Mouse (Mus musculus) embryo, embryonic 11.5 days (tissue): ENCODE results near the gene Rex1bd.

Source experiments
- DNase-seq: peaks from one replicate; pipeline ENCODE4 v3.0.0-alpha.2; 2012; ENCODE audit warnings: low read depth, low spot score

Rex1bd gene

DNA sequence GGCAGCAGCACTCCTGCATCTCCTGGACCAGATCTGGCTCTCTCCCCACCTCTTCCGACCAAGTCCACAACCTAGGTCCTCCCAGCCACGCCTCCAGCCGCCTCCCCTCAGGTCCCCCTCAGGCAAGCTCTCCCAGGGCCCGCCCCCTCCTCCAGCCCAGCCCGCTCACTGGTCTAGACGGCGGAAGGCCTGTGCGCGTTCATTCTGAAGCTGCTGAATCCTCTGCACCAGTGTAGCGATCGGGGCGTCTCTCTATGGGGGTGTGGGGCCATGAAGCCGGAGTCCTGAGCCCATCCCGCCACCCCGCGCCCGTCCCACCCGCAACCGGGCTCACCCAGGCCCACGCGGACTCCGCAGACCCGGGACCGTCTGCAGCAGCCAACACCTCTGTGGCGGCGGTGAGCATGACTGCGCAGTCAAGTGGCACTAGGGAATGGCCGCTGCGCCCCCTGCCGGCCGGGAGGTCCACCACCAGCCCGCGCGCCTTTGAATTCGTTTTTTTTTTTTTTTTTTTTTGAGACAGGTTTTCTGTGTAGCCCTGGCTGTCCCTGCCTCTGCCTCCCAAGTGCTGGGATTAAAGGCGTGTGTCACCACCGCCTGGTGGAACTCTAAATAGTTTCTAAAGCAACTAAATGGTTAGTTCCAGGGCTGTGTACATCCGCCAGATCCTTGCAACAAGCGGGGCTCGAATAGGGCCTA lies at the start of gene Rex1bd:
Gene Rex1bd, minus strand, starts transcription at position 425 of the 699 bp plus-strand sequence.
- peak; percentile 90 for DNase-seq

DNA sequence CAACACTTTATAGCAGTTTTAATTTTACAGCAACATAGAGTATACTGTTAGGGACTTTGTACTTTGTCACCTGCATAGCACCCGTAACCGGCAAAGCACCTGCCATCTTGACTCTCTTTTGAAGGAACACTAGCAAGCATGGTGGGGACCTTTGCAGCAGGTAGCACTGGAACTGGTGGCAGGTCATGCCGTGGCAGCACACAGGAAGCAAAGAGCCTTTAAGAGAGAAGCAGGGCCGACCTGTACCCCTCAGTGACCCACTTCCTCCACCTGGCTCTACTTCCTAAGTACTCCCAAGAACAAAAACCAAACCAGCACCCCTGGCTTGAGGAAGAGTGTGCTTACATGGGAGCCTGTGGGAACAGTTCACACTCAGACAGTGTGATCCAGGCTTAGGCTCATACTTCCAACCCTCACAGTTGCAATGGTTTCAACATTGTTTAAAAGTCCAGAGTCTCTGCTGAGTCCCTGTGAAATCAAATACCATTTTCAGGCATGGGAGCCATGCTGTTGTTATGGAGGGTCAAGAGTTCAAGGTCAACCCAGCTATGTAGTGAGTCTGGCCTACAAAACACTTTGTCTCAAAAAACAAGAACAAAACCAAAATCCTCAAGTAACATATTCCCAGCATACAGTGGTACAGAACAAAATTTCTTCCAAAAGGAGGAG lies 48.7 kb upstream of the Rex1bd start:
- no peak for DNase-seq

DNA sequence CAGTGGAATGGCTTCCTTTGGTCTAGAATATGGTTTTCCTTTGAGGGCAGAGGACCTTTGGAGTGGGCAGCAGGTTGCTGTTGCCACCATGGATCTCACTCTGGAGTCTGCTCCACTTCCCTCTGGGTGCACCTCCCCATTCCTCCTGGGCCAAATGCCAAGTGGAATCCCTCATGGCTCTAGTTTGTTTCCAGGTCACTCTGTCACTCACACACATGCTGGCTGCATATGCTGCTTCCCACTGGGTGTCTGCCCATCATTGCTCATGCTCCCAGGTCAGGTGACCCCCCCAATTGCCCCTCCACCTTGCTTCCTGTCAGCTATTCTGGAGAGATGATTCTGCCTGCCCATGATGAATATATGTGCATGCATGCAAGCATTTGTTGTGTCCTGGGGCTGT lies 47.2 kb upstream of the Rex1bd start:
- no peak for DNase-seq

DNA sequence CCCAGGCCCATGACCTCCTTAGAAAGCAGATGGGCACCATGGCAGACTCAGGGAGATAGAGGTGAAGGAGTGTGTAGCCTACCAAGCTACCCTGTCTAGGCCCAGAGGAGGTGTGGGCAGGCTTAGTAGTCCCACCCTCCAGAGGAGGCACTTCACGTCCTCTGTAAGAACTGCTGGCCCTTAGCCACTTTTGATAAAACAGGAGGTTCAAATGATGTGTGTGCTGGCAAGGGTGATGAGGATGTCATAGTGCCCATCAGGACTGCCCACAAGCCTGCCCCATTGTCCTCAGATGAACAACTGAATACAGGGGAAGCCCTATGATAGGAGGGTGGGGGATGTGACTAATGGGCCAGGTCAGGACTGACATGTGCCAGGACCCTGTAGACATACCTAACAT lies 46.3 kb upstream of the Rex1bd start:
- DNase-seq: no peak

DNA sequence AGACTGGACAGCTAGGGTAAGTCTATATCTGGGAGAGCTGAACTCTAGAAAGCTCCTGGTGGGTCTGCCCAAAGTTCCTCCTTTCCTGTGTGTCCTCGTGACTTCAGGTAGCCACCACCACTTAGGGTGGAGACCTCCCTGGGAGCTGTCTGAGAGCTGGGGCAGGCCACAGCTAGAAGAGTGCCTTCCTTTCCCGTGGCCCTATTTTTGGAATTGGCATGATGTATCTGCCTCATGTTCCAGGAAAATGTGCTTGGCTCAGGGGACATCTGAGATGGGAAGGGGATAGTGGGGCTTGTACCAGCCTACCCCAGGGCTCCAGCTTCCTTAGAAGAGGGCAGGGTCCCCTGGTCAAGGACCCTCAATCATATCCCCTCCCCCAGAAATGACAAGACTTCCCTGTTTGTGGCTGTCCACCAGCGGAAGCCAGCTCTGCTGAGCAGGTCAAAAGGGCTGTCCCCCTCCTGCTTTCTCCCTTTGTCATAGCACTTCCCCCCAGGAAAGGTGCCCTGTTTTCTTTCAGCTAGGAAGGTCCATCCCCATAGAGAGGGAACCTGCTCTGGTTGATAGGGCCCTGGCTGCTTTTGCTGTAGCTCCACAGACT lies 45.1 kb upstream of the Rex1bd start:
- DNase-seq: no peak

DNA sequence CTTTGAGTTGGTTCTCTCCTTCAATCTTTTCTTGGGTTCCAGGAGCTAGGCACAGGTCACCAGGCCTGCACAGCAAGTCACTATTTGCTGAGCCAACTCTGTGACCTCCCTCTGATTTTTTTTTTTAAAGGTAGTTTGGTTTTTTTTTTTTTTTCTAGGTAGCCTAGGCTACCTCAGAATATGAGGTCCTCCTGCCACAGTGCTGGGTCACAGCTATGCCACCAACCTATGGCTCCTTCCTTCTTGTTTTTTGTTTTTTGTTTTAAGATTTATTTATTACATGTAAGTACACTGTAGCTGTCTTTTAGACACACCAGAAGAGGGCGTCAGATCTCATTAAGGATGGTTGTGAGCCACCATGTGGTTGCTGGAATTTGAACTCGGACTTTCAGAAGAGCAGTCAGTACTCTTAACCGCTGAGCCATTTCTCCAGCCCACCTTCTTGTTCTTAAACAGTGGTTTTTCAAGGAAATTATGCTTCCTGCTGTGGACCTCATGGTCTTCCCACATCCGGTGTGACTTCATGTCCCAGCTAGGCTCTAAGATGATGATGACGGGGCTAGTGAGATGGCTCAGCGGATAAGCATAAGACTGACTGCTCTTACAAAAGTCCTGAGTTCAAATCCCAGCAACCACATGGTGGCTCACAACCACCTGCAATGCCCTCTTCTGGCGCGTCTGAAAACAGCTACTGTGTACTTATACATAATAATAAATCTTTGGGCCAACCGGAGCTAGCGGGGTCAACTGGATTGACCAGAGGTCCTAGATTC lies 43.0 kb upstream of the Rex1bd start:
- DNase-seq: no peak

DNA sequence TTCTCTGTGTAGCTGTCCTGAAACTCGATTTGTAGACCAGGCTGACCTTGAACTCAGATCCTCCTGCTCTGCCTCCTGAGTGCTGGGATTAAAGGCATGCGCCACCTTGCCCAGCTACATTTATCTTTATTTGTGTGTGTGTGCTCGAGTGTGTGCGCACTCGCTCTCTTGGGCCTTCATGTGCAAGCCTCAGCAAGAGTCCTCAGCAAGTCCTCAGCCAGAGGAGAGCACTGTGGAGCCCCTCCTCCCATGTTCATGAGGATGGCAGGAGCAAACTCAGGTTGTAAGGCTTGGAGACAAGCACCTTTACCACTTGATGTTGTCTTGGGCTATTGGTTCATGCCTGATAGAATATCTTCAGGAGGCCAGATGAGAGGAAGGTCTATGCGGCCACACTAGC lies 41.2 kb upstream of the Rex1bd start:
- DNase-seq: no peak

DNA sequence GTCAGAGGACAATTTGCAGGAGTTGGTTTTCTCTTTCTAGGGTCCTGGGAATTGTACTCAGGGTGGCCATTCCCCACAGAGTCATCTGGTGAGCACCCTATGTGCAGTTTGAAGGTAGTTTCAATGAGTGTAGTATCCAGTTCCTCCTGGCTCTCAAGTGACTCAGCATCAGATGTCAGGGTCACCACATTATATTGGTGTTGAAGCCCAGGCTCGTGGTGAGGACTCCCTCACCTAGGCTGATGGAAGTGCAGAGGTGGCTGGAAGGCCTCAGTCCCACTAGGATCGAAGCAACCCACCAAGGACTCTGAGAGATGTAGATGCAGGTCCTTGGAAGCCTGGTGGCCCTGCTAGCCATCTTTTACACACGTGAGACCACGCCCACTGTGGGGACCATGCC lies 39.9 kb upstream of the Rex1bd start:
- no peak for DNase-seq

DNA sequence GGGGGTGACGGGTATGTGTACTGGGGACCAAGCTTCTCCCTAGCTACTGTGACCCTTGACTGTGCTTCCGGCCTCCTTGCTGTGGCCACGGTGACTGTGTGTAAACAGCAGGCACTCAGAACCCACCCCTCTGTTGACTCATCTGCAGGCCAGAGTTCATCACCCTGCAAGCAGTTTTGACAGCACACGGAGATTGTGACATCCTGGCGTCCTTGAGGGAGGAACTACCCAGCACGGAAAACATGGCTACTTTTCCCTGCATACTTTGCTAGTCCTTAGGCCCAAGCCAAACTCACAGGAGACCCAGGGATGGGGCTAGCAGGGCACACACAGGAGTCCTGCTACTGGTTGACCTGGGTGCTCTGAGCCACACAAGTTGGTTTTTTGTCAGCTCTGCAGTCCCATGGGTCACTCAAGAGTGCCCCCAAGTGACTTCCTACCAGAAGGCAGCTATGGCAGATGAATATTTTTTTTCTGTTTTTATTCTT lies 37.7 kb upstream of the Rex1bd start:
- no peak for DNase-seq

DNA sequence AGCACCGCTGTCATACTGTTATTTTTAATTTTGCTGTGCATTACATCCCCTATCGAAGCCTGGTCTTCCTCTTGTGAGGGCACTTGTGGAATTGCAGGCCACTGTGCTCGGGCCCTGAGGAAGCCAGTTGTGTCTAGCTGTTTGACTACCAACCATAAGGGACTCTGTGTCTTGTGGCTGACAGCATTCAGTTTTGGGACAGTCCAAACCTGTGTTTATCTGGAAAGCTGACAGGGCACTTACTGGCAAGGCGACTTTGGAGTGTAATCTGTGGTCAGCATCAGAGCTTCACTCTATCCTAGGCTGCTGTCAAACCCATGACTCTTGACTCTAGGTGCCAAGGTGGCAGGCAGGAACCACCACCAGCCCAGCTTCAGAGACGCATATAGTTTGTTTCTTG lies 34.5 kb upstream of the Rex1bd start:
- no peak for DNase-seq

DNA sequence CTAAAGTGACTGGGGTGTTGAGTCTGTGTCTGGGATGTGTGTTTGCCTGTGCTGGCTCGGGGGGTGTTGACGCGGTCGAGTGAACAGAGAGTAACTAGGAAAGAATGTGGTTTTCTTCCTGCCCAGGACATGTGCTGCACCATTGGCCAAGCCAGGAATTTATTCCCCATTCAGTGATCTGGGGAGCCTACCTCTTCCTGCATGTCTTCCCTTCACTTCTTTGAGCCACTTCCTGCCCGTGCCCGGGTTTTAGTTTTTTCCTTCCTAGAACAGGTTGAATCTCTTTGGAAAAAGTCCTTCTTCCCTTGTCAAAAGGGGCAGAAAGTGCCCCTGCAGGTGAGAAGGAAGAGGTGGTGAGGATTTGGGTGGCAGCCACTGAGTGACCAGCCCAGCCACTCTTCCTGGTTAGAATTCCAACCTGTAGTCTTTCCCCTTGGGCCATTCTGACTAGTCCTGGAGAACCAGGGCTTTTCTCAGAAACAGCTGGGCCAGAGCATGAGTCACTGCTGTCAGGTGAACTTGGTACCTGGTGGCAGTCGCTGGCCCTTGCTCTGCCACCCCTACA lies 34.0 kb upstream of the Rex1bd start:
- DNase-seq: no peak

DNA sequence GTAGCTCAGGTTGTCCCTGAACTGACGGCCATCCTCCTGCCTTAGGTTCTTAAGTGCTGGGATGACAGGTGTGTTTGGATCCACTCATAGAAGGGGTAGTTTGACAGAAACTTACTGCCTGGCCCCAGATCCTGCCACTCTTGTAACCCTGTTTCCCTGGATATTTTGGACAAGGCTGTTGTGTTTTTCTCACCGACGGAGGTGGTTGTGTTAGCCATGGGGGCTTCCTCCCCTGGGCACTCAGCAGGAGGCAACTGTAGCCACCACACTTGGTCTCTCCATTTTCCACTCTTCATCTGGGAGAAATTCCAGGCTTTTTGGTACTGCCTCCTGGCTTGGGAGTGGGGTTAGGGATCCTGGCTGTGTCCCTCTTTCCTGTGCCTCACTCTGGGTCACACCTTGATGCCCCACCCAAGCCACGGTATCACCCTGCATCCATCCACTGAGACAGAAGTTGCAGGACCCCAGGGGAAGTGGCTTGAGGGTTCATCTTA lies 33.5 kb upstream of the Rex1bd start:
- DNase-seq: no peak

DNA sequence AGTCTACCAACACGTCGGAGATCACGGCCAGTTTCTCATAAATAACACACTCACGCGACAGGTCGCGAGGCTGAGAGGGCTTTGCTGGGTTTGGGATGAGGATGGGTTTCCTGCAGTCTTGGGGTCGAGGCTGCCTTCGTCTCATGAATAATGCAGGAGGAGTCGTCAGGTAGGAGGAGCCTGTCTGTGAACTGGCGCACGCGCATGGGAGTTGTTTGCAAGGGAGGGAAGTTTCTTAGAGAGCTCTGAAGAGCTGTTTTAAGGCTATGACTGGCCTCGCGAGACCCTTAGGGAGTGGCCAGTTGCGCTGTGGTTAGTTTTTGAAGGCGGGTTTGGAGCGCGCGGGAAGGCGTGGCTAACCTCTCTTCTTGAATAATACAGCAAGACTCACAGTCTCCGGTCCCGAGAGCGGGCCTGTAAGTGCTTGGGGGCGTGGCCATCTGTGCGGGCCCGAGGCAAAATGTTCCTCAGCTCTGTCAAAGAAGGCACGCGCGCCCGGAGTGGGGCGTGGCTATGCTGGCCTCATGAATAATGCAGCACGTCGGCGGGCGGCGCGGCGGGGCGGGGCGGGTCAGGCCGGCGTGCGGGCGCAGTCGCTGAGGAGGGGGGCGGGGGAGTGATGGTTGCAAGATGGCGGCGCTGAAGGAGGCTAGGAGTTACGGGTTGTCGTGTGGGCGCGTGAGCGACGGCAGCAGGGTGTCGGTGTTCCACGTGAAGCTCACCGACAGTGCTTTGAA lies 32.7 kb upstream of the Rex1bd start, which contains the start of gene Ell:
Gene Ell, plus strand, starts transcription at position 381 of the 737 bp plus-strand sequence.
- peak; percentile 100 for DNase-seq

DNA sequence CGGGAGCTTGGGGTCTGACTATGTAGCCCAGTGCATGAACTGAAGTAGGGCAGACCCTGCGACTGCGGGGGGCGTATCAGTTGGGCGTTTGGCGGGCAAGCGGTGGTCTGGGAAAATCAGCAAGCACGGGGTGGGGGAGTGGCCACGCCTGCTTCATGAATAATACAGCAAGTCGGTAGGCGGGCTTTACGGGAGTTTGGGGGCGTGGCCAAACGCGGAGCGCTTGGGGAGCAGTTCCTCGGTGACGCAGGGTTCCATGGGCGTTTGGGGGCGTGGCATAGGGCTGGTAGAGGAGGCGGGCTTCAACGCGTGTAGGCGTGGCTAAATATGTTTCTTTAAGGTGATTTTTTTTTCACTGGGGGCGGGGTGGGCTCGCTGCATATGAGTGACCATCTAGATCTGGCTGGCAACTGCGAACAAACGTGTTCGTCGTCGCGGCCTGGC lies 32.1 kb upstream of the Rex1bd start:
- peak; percentile 99 for DNase-seq

DNA sequence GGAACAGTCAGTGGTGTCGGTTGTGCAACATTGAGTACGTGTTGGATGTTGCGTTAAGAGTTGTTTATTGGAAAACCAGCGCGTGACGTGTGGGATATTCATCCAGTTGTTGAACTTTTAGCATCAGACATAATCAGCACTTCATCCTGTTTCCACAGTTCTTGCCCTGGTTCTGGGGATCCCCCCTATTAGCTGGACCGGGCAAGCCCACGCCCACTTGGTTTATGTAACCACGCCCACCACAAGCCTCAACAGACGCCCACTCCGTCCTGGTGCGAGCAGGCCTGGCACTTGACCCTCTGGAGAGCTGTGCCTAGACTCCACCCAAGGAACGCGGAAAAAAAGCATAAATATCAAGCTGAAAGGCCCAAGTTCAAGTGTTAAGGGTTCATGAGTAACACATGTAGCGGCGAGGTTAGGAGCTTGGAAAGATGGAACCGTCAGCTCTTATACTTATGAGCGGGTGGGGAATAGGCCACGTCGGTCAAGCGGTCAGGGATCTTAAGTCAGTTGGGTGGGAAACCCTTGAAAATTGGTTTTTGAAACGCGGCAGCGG lies 31.6 kb upstream of the Rex1bd start:
- DNase-seq: peak; percentile 14

DNA sequence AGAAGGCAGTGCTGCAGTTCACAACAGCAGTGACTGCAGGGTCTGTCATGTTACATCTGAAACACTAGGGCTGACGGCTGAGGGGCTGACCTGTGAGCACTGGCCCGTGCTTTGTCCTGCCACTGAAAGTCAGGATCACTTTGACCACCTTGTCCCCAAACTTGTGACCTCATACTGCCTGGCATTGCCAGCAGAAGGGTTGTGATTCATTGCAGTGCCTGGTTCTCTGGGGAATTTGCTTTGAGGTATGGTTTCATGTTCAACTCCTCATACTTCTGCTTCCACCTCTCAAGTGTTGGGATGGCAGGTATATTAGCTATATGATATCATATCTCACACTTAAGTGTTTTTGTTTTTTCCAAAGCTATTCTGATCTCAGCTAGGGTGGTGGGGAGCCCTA lies 29.1 kb upstream of the Rex1bd start:
- DNase-seq: no peak

DNA sequence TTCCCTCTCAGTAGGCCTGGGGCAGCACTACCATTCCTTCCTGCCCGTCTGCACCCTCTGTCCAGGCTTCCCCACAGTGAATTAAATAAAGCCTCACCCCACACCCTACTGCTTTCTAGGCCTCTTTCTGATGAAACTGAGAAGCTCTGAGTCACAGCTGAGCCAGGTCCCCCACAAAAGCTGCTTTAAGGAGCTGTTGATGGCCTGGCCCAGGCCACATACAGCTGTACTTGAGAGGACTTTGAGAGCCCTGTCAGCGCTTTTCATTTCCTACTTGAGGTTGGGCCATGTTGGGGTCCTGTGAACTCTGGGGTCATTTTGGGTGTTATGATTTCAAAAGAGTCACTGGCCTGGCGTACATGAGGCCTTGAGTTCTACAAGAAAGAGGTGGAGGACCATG lies 28.7 kb upstream of the Rex1bd start:
- no peak for DNase-seq

DNA sequence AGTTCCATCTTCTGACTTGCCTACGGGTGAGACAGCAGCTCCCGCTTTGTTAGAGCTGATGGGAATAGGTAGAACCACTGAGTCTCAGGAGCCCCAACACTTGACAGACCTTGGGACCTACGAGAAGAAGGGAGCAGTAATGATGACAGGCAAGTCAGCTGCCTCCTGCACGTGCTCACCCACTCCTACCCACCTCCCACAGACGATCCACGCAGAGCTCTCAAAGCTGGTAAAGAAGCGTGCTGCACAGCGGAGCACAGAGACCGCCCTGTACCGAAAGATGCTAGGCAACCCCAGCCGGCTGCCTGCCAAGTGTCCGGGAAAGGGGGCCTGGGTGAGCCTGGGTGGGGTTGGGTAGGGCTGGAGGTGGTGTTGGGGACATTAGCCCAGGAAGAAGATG lies 27.7 kb upstream of the Rex1bd start:
- DNase-seq: no peak

DNA sequence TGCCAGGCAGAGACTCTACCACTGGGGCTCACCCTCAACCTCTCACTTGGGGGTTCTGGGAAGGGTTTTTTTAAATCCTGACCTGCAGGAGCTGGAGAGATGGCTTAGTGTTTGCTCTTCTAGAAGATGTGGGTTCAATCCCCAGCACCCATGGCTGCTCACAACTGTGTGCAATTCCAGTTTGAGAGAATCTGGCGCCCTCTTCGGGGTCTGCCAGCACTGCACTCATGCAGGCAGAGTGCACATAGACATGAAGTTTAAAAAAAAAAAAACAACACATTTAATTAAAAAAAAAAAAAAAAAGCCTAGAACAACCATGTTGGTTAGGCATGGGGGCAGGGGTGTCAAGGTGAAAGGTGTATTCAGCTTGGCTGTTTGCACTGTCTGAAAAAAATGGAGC lies 23.8 kb upstream of the Rex1bd start:
- no peak for DNase-seq

DNA sequence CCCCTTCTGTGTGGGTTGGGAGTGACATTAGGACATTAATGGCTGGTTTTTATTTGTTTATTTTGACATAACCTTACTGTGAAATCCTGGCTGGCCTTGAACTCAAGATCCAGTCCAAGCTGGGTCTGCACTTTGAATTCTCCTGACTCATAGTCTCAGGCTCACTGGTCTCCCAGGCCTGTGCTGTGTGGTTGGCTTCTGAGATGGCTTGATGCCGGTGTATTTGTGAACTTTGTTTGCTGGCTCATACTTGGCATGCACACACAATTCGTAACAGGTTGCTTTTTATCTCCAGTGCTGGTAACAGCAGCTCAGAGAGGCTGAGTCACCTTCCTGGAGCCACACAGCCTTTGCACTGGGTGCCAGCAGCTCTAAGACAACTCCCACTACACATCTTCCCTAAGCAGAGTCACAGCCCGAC lies 23.2 kb upstream of the Rex1bd start:
- no peak for DNase-seq
